Mouse (Mus musculus) heart, embryonic 14.5 days (tissue): ENCODE measurements around the gene Hs6st1. TPM values are rescaled to one million over a fixed set of nuclear protein-coding genes. Genes with fewer than 3 reads are reported as not detected.

Source experiments
- ATAC-seq: fragments of 200-750 bp; cut with Nextera tagmentation; 2 replicates; pipeline ENCODE4 v1.8.0; 2017; ENCODE audit warnings: low read depth, moderate TSS enrichment; ENCODE audit not compliant: insufficient number of reproducible peaks, insufficient read depth, low FRiP score
- H3K27ac ChIP-seq, 2 experiments: fragments of 200-500 bp in 1 of 2; fragments of 300-500 bp in 1 of 2; sonication (generic) in 1 of 2; replicated peaks in 1 of 2; 2 replicates each; pipeline ENCODE4 v1.5.1; 2012 to 2014; ENCODE audit warnings: low read depth in 2 of 2, low read length in 2 of 2, control low read depth in 1 of 2, mild to moderate bottlenecking in 1 of 2, mixed read lengths in 1 of 2; ENCODE audit not compliant: control insufficient read depth in 1 of 2, insufficient read depth in 1 of 2
- H3K27me3 ChIP-seq: fragments of 300-500 bp; sonication (generic); 2 replicates; pipeline ENCODE4 v1.6.1; 2014; ENCODE audit warnings: mild to moderate bottlenecking, low read length, control low read depth; ENCODE audit not compliant: control insufficient read depth, insufficient read depth
- H3K36me3 ChIP-seq: fragments of 300-500 bp; sonication (generic); 2 replicates; pipeline ENCODE4 v1.6.1; 2014; ENCODE audit warnings: mild to moderate bottlenecking, control low read depth, low read length, mixed read lengths; ENCODE audit not compliant: control insufficient read depth, insufficient read depth
- H3K4me1 ChIP-seq, 2 experiments: fragments of 200-500 bp in 1 of 2; fragments of 300-500 bp in 1 of 2; sonication (generic) in 1 of 2; 2 replicates each; pipeline ENCODE4 v1.6.1; 2012 to 2014; ENCODE audit warnings: low read length in 2 of 2, control low read depth in 1 of 2, mixed read lengths in 1 of 2; ENCODE audit not compliant: control insufficient read depth in 2 of 2, insufficient read depth in 2 of 2
- H3K4me2 ChIP-seq: fragments of 300-500 bp; sonication (generic); 2 replicates; pipeline ENCODE4 v1.6.1; 2014; ENCODE audit warnings: mild to moderate bottlenecking, low read length
- H3K4me3 ChIP-seq, 2 experiments: fragments of 200-500 bp in 1 of 2; fragments of 300-500 bp in 1 of 2; sonication (generic) in 1 of 2; 2 replicates each; pipeline ENCODE4 v1.5.1; 2012 to 2014; ENCODE audit warnings: low read length in 2 of 2, mild to moderate bottlenecking in 2 of 2, control low read depth in 1 of 2, low read depth in 1 of 2, moderate library complexity in 1 of 2; ENCODE audit not compliant: control insufficient read depth in 1 of 2, insufficient read depth in 1 of 2
- H3K9ac ChIP-seq: fragments of 300-500 bp; sonication (generic); 2 replicates; pipeline ENCODE4 v1.6.1; 2014; ENCODE audit warnings: mild to moderate bottlenecking, low read length
- H3K9me3 ChIP-seq: fragments of 300-500 bp; sonication (generic); 2 replicates; pipeline ENCODE4 v1.6.1; 2016; ENCODE audit warnings: low read length, control low read depth; ENCODE audit not compliant: control insufficient read depth
- WGBS: fragments of 180-500 bp; shearing (Covaris S2); extraction: QIAGEN DNeasy Blood & Tissue Kit; methylation state at CpG from one replicate; pipeline ENCODE4 v1.1.7; 2014; 5-methylcytosine and 5-hydroxymethylcytosine counted together
- polyA plus RNA-seq: library from polyadenylated mRNA; unstranded; fragments of >200 nt; fragmentation: Nextera tagmentation; extraction: Ambion mirVana; gene quantifications from 2 replicates; pipeline ENCODE4 v1.2.1, GENCODE M21; 2014

Hs6st1 gene
- polyA plus RNA-seq, 1 experiment from 2014 or later, result 15.5 TPM

DNA sequence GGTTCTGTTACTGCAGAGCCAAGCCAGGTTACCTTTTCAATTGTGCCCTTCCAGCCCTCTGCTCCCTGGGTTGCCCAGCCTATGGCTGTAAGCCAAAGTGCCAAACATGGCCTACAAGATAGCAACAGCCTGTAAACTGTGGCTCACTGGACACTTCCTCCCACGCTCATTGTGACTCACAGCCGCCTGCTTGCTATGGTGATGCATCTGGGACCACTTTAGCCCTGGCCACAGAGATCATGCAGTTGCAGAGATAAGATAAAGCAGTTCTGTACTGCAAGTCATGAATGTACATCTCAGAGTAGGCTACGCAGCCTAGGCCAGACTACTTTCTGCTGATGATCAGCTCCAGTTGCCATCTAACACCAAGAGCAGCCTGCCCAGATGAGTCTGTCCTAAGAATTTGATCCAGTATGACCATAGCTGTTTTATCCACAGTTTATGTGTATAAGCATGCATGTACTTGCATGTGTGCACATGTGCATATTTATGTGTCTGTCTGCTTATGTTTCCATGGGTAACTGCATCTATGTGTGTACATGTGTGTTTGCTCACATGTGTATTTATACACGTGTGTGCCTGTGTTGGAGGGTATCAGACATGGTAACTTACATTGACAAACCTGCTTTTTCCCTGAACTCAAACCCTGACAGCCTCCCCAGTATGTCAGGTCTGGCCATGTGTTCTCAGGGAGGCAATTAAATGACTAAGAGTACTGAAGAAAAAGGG is 62.3 kb downstream of the Hs6st1 start:
- WGBS, result 47% methylated on average over 4 of the region's 4 CpGs
- Histone ChIP-seq H3K36me3 (no peaks in the 10 kb centered on the region), H3K27ac (0 out of 4 replicates have a peak overlapping the region, but pooled peaks of 1 of the 2 experiments have one; percentile 21), H3K4me3 (no peak overlapping the region), H3K4me2 (no peak overlapping the region), H3K9ac (no peak overlapping the region), H3K9me3 (no peaks in the 10 kb centered on the region), H3K4me1 (peaks cover 14 to 25% of the 10 kb centered on the region in 2 experiments), H3K27me3 (no peaks in the 10 kb centered on the region)
- ATAC-seq, result no peak

DNA sequence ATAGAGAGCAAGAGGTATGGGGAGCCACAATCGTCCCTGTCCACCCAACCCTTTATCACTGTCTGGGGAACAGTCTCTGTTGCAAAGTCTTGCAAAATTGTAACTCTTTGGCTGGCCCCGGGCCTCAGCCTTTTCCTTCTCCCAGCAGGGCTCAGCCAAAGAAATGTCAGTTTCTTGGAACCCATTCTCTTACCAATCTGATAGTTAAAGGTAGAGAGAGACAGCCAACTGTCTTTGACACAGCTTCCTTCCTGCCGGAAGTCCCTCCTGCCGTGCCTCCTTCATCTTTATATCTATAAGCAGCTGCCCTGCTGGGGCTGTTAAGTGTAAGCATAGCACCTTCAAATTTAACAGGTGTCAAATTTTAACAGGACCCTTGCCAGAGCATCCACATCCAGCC is 63.0 kb downstream of the Hs6st1 start:
- Histone ChIP-seq H3K4me1 (peaks cover 14 to 23% of the 10 kb centered on the region in 2 experiments), H3K36me3 (no peaks in the 10 kb centered on the region), H3K9me3 (no peaks in the 10 kb centered on the region), H3K9ac (no peak overlapping the region), H3K4me2 (no peak overlapping the region), H3K4me3 (no peak overlapping the region), H3K27ac (no peak overlapping the region), H3K27me3 (no peaks in the 10 kb centered on the region)
- 46% methylated on average over 4 of the region's 4 CpGs for WGBS
- ATAC-seq, result no peak

DNA sequence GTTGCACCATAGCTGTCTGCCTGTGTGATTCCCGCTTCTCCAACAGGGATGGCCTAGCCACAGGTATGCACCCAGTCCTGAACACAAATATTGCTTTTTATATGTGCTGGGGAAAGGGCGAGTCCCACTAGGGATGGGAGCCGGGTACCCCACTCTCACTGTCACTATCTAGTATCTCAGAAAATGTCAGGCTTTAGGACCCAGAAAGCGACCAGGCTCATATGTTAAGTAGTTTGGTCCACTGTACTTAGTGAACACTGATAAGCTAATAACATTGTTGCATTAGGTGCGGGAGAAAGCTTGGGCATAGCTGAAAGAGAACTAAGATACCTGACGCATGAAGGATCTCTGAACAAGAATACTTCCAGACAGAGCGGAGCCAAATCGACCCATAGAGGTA is 63.6 kb downstream of the Hs6st1 start:
- H3K9me3 ChIP-seq, result no peaks in the 10 kb centered on the region
- WGBS, result 49% methylated on average over 8 of the region's 8 CpGs
- H3K4me1 ChIP-seq, result peaks cover 14 to 23% of the 10 kb centered on the region in 2 experiments
- H3K27ac ChIP-seq, result no peak overlapping the region
- no peak overlapping the region for H3K9ac ChIP-seq
- H3K36me3 ChIP-seq, result no peaks in the 10 kb centered on the region
- H3K4me3 ChIP-seq, result no peak overlapping the region
- H3K4me2 ChIP-seq, result no peak overlapping the region
- no peaks in the 10 kb centered on the region for H3K27me3 ChIP-seq
- no peak for ATAC-seq

DNA sequence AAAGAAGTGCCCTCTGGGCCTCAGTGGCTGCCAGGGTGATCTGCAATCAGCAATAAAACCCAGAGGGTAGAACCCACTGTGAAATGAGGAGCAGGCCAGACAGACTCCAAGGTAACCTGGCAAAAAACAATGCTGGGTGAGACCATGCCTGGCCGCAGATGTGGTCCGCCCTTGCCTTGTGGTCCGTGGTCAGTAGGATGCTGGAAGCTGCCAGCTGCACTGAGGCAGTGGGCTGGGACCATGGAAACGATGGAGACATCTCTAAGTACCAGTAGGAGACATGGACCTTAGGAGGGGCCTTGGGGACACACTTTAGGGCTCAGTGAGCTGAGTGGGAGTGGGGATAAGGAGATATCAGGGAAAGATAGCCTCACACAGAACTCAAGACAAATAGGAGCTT is 64.0 kb downstream of the Hs6st1 start:
- Histone ChIP-seq H3K9ac (no peak overlapping the region), H3K9me3 (no peaks in the 10 kb centered on the region), H3K27ac (no peak overlapping the region), H3K36me3 (no peaks in the 10 kb centered on the region), H3K4me3 (no peak overlapping the region), H3K4me2 (no peak overlapping the region), H3K27me3 (no peaks in the 10 kb centered on the region), H3K4me1 (peaks cover 14 to 23% of the 10 kb centered on the region in 2 experiments)
- 66% methylated on average over 4 of the region's 4 CpGs for WGBS
- no peak for ATAC-seq

DNA sequence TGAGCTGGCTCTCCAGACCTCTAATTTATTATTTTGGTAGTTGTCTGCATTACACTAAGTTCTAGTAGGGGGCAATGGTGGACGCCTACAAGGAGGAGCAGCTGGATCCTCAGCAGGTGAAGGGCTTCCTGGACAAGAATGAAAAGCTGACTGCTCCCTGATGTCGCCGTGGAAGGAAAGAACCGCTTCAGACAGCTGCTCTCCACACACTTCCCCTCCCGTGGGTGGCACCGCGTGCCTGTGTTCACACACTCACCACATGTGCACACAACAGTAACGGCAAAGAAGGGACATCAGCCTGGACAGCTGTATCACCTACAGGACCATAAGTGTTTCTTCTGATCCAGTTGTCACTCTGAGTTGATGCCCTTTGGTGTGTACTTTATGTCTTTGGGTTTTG is 64.8 kb downstream of the Hs6st1 start:
- Histone ChIP-seq H3K4me3 (no peak overlapping the region), H3K27ac (peak overlapping the region; percentile 25 to 30; a peak in 1 of 4 replicates), H3K4me2 (no peak overlapping the region), H3K9me3 (no peaks in the 10 kb centered on the region), H3K9ac (no peak overlapping the region), H3K27me3 (no peaks in the 10 kb centered on the region), H3K4me1 (peaks cover 14 to 23% of the 10 kb centered on the region in 2 experiments), H3K36me3 (no peaks in the 10 kb centered on the region)
- 63% methylated on average over 8 of the region's 8 CpGs for WGBS
- no peak; the same call in 1 of the 2 replicates for ATAC-seq

DNA sequence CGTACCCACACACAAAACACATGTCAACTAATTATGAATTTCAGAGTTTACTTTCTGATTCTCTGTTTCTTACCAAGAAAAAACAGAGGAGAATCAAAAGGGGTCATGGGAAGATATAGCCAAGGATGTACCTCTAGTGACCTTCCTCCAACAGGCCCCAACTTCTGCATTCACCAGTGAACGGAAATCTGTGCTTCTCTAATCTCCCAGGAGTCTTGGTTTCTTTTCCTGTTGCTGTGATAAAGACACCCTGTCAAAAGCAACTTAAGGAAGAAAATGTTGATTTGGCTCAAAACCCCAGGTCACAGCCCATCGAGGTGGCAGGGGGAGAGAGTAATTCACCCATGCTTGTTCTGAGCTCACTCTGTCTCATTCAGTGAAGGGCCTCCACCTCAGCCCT is 65.4 kb downstream of the Hs6st1 start:
- H3K9ac ChIP-seq, result no peak overlapping the region
- no peak for ATAC-seq
- no peak overlapping the region for H3K27ac ChIP-seq
- no peaks in the 10 kb centered on the region for H3K9me3 ChIP-seq
- 61% methylated on average over 3 of the region's 3 CpGs for WGBS
- no peak overlapping the region for H3K4me2 ChIP-seq
- no peaks in the 10 kb centered on the region for H3K36me3 ChIP-seq
- no peak overlapping the region for H3K4me3 ChIP-seq
- peaks cover 14 to 23% of the 10 kb centered on the region in 2 experiments for H3K4me1 ChIP-seq
- no peaks in the 10 kb centered on the region for H3K27me3 ChIP-seq

DNA sequence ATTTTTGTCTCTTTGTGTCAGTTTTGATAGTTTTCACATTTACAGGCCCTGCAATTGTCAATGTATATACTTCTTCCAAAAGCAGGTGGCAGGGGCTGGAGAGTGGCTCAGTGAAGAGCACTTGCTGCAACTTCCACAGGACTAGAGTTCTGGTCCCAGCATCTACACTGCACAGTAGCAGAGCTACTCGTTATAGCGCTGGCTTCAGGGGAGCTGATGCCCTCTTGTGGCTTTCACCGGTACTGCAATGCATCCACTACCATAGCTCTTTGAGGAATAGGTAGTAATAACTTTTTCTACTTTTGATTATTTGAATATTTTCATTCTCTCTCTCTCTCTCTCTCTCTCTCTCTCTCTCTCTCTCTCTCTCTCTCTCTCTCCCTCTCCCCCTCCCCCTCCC is 66.4 kb downstream of the Hs6st1 start:
- H3K9ac ChIP-seq, result no peak overlapping the region
- WGBS, result 2% methylated on average over 3 of the region's 3 CpGs
- H3K36me3 ChIP-seq, result no peaks in the 10 kb centered on the region
- H3K4me3 ChIP-seq, result no peak overlapping the region
- no peaks in the 10 kb centered on the region for H3K9me3 ChIP-seq
- H3K27ac ChIP-seq, result no peak overlapping the region
- H3K27me3 ChIP-seq, result no peaks in the 10 kb centered on the region
- H3K4me2 ChIP-seq, result no peak overlapping the region
- peaks cover 17 to 23% of the 10 kb centered on the region in 2 experiments for H3K4me1 ChIP-seq
- ATAC-seq, result no peak

DNA sequence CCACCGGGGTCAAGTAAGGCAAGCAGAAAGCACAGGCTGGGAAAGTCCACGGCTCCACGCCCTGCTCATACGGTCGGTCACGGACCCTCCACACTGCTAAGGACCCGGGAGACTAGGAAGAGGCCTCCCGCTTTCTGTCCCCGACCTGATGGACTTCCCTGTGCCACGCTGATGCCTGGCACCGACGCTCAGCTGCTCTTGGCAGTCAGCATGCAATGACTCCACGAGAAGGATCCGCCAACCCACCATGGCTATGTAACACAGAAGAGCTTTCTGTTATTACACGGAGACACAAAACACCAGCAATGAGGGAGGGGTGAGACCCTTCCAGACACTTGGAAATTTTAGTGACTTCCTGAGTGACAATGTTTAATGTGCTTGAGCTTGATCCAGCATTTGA is 72.1 kb downstream of the Hs6st1 start:
- Histone ChIP-seq H3K27ac (no peak overlapping the region), H3K4me2 (no peak overlapping the region), H3K36me3 (peaks cover 33% of the 10 kb centered on the region), H3K4me1 (peaks cover 0 to 3% of the 10 kb centered on the region in 2 experiments; a peak in 1 of 4 replicates), H3K4me3 (no peak overlapping the region), H3K27me3 (no peaks in the 10 kb centered on the region), H3K9me3 (no peaks in the 10 kb centered on the region), H3K9ac (no peak overlapping the region)
- WGBS, result 93% methylated on average over 15 of the region's 15 CpGs
- no peak for ATAC-seq
